Mouse (Mus musculus) small intestine, adult 10 weeks (tissue): ENCODE data around the gene Alx1. TPM values are rescaled to one million over a fixed set of nuclear protein-coding genes. Genes with fewer than 3 reads are reported as not detected.

Source experiments
- polyA plus RNA-seq: library from polyadenylated mRNA; stranded (reverse); fragments of 350-450 nt; fragmentation: Illumina TruSeq; extraction: RNeasy Lipid Tissue Mini Kit (QIAGEN cat#74804); gene quantifications from one replicate; pipeline ENCODE4 v1.2.3, GENCODE M21; 2014; ENCODE audit warnings: low replicate concordance

Alx1 gene
- polyA plus RNA-seq: not detected

DNA sequence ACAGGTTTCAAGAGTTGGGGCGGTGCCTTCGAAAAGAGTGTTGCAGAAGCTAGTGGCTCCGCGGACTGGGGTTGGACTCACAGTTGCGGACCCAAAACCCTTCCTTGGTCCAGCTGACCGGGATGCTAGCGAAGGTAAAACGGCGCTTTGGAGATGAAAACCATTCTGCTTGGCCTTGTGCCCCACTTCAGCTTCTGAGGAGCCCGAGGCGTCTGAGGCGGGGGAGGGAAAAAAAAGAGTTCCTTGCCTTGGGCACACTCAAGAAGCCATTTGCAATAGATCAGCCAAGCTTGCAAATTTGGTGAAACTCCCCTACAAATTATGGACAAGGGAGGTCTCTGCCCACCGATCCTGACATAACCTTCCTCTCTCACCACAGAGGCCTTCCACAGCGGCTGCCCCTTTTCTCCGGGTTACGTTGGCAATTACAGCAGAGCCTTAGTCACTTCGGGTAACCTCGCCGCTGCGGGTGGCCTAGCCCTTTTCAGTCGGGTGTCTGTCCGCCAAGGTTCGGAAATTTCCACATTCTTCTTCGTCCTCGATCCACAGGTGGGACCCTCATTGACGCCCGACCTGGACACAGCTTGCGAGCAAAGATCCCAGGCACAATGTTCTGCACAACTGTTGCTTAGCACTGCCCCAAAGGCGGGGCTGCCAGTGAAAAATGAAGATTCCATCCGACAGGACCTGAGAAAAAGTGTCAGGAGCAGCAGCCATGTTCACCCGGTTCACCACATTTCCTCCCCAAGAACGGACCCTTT, at the start of gene Alx1:
Gene Alx1 (minus strand): TSS at position 486 of the 761 bp plus-strand sequence.

Other genes starting within 250 kb of the Alx1 start
- 0.22 TPM for gene Lrriq1, start 206.1 kb upstream of the Alx1 start, polyA plus RNA-seq